9 mouse cellular contexts compared by ENCODE assay signal in the genomic region with DNA sequence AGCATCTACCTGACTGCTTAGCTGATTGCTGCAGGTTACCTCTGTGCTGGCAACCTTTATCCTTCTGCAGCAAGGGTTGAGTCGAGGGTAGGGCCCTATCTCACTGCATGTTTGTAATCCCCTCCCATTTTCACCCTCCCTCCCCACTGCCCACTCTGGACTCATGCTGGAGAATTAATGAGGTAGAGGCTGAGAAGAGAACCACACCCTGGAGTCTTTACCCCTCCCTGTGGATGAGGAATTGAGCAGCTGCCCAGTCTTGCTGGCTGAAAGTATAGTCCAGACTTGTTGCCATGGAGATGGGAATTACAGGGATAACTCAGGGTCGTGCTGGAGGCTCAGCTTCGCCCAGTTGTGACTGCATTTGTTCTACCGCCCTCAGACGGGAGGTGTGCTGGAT. TPM values are rescaled to one million over a fixed set of nuclear protein-coding genes. Genes with fewer than 3 reads are reported as not detected.
DNase-seq lines count a peak whose midpoint lies in the region; ATAC-seq lines count a peak whose summit lies in the region.
"Had no signal": no experiment of that assay in that cellular context is flagged by ENCODE, and none has a peak within 500 bp of the region (broad histone marks: within the 10 kb centered on the region; RNA-seq: fewer than 3 reads in every experiment).

No protein-coding gene starts in this region.

- peak overlapping the region; percentile 69 for H3K27ac ChIP-seq in hindbrain, embryonic 13.5 days
- H3K27ac ChIP-seq in midbrain, embryonic 16.5 days (ENCODE audit: low read length): peak overlapping the region; percentile 72

- H3K4me2 ChIP-seq in hindbrain, embryonic 13.5 days: no peak overlapping the region
- H3K4me2 ChIP-seq in midbrain, embryonic 16.5 days (ENCODE audit: low read length): no peak overlapping the region

- H3K4me3 ChIP-seq in hindbrain, embryonic 13.5 days: no peak overlapping the region
- no peak overlapping the region for H3K4me3 ChIP-seq in midbrain, embryonic 16.5 days (ENCODE audit: low read depth, low read length)

- peaks cover 34% of the 10 kb centered on the region for H3K4me1 ChIP-seq in hindbrain, embryonic 13.5 days (replicated peaks)
- peaks cover 20% of the 10 kb centered on the region for H3K4me1 ChIP-seq in midbrain, embryonic 16.5 days (ENCODE audit: control insufficient read depth, insufficient read depth, low read length)

- no peaks in the 10 kb centered on the region for H3K9me3 ChIP-seq in hindbrain, embryonic 13.5 days
- H3K9me3 ChIP-seq in midbrain, embryonic 16.5 days (replicated peaks; ENCODE audit: control insufficient read depth, low read length, poor library complexity, severe bottlenecking): no peaks in the 10 kb centered on the region

- H3K9ac ChIP-seq in hindbrain, embryonic 13.5 days: no peak overlapping the region
- H3K9ac ChIP-seq in midbrain, embryonic 16.5 days (ENCODE audit: low read depth, low read length): no peak overlapping the region

- WGBS in hindbrain, embryonic 13.5 days: 10% methylated on average over 5 of the region's 5 CpGs
- 4% methylated on average over 5 of the region's 5 CpGs for WGBS in midbrain, embryonic 16.5 days

- H3K36me3 ChIP-seq in hindbrain, embryonic 13.5 days: no peaks in the 10 kb centered on the region
- H3K36me3 ChIP-seq in midbrain, embryonic 16.5 days (ENCODE audit: control insufficient read depth, insufficient read depth, low read length): no peaks in the 10 kb centered on the region

- intact Hi-C loops in heart, postnatal 25 days (cut with DNase I): no loop called here

- ATAC-seq in frontal cortex, adult (ENCODE audit: low TSS enrichment): peak; percentile 53
- peak; percentile 73 for ATAC-seq in hindbrain, embryonic 13.5 days (ENCODE audit: low FRiP score)
- peak; percentile 87 for ATAC-seq in midbrain, embryonic 16.5 days

- no peak for DNase-seq in frontal cortex, postnatal 25 days (ENCODE audit: low spot score in 2 of 2)
- peak; percentile 66 for DNase-seq in cerebellum, adult 9-10 months
- DNase-seq in spleen, postnatal 4 days (ENCODE audit: low spot score in 2 of 2): no peak
- DNase-seq in layer of hippocampus, adult 18-20 months (ENCODE audit: low spot score in 2 of 2): no peak
- DNase-seq in heart, postnatal 25 days (ENCODE audit: low spot score): no peak

- H3K27me3 ChIP-seq in hindbrain, embryonic 13.5 days: no peaks in the 10 kb centered on the region
- H3K27me3 ChIP-seq in midbrain, embryonic 16.5 days (ENCODE audit: control insufficient read depth, insufficient read depth, low read depth, low read length): no peaks in the 10 kb centered on the region

RNA-seq across cellular contexts. Expression of a gene that starts 23.6 kb away (rescaled TPM):
- polyA plus RNA-seq in hindbrain, embryonic 13.5 days (2015; fragmentation: Nextera tagmentation; extraction: Ambion mirVana): 6.8 and 7.3 TPM in 2 replicates
- polyA plus RNA-seq in midbrain, embryonic 16.5 days (2015; fragmentation: Nextera tagmentation; extraction: Ambion mirVana): 12.9 and 13.7 TPM in 2 replicates
- 10 to 100 TPM; 34.9 to 35.3 TPM for total RNA-seq in layer of hippocampus, adult 18-20 months (2021)
- under 1 TPM; 0.13 to 0.14 TPM for total RNA-seq in heart, postnatal 25 days (2021)

RNA-seq across cellular contexts. Expression of a gene that starts 54.5 kb away (rescaled TPM):
- polyA plus RNA-seq in hindbrain, embryonic 13.5 days (2015; fragmentation: Nextera tagmentation; extraction: Ambion mirVana): 12.1 and 13.4 TPM in 2 replicates
- polyA plus RNA-seq in midbrain, embryonic 16.5 days (2015; fragmentation: Nextera tagmentation; extraction: Ambion mirVana): 24.4 and 28.1 TPM in 2 replicates
- 1 to 10 TPM; 7.9 TPM for total RNA-seq in layer of hippocampus, adult 18-20 months (2021)
- not detected for total RNA-seq in heart, postnatal 25 days (2021)
- polyA plus RNA-seq: large intestine, adult 2 months had no signal

RNA-seq across cellular contexts. Expression of a gene that starts 57.6 kb away (rescaled TPM):
- 0.94 and 1.2 TPM in 2 replicates for polyA plus RNA-seq in hindbrain, embryonic 13.5 days (2015; fragmentation: Nextera tagmentation; extraction: Ambion mirVana)
- 8.5 and 10.8 TPM in 2 replicates for polyA plus RNA-seq in midbrain, embryonic 16.5 days (2015; fragmentation: Nextera tagmentation; extraction: Ambion mirVana)
- total RNA-seq in layer of hippocampus, adult 18-20 months (2021): 1 to 10 TPM; 2.5 to 3.0 TPM
- not detected for total RNA-seq in heart, postnatal 25 days (2021)

Comparison
In these comparisons a context has a peak if more than half of its experiments do, and no peak if none do; other contexts are left out.
1. RNA of a gene that starts 23.6 kb away (total RNA-seq): 34.9 to 35.3 TPM in layer of hippocampus, adult 18-20 months; 0.13 to 0.14 TPM in heart, postnatal 25 days; every median in the first group is over 10 times any median in the second.
2. RNA of a gene that starts 54.5 kb away (total RNA-seq): 7.9 TPM in layer of hippocampus, adult 18-20 months; not detected in heart, postnatal 25 days; every median in the first group is over 4 times any median in the second.
3. Peak in every context shown above with its lines, with median percentiles within 50 percentile points of each other: ATAC-seq.